Mouse (Mus musculus) embryonic facial prominence, embryonic 12.5 days (tissue): ENCODE measurements around the gene 1700018G05Rik. TPM values are rescaled to one million over a fixed set of nuclear protein-coding genes. Genes with fewer than 3 reads are reported as not detected.

Source experiments
- polyA plus RNA-seq: library from polyadenylated mRNA; unstranded; fragments of >200 nt; fragmentation: Nextera tagmentation; extraction: Ambion mirVana; gene quantifications from 2 replicates; pipeline ENCODE4 v1.2.1, GENCODE M21; 2016

The 1700018G05Rik gene
- polyA plus RNA-seq, 1 experiment from 2014 or later, result not detected

Other genes starting within 250 kb of the 1700018G05Rik start
- gene Gm3880, start 241.4 kb upstream of the 1700018G05Rik start, polyA plus RNA-seq, result not detected in 2 replicates
- not detected in 2 replicates for gene Gm9112, start 220.7 kb upstream of the 1700018G05Rik start, polyA plus RNA-seq
- not detected in 2 replicates for gene Dmrtc1b, start 220.5 kb upstream of the 1700018G05Rik start, polyA plus RNA-seq
- gene Dmrtc1c1, start 125.4 kb upstream of the 1700018G05Rik start, polyA plus RNA-seq, result not detected in 2 replicates
- not detected in 2 replicates for gene Dmrtc1c2, start 73.8 kb upstream of the 1700018G05Rik start, polyA plus RNA-seq
- not detected in 2 replicates for gene 1700031F05Rik, start 60.4 kb upstream of the 1700018G05Rik start, polyA plus RNA-seq
- 0.90 and 0.96 TPM in 2 replicates for gene Dmrtc1a, start 19.7 kb upstream of the 1700018G05Rik start, polyA plus RNA-seq
- not detected in 2 replicates for gene 1700011M02Rik, start 19.5 kb upstream of the 1700018G05Rik start, polyA plus RNA-seq